Mouse (Mus musculus): ENCODE measurements around the gene Olfr1201.

Olfr1201 gene

DNA sequence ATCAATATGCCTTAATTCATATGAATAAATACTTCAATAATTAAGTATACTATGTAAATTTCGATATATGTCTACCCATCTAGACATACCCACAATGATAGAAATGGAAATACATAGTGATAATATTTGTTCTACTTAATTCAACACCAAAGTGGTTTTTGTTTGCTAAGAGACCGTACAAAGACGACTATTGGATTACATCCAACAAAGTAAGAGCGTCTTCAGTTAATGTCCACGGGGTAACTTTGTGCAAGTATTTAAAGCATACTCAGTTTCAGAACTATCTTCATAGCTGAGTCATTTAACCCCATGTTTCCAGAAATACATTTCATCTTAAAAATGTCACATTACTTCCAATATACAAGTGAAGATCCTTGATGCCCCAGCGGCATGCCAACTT is at the start of gene Olfr1201:
Olfr1201 (plus strand) TSS at position 301 of the 400 bp plus-strand sequence.
- WGBS = 84% methylated on average over 6 of the region's 6 CpGs

DNA sequence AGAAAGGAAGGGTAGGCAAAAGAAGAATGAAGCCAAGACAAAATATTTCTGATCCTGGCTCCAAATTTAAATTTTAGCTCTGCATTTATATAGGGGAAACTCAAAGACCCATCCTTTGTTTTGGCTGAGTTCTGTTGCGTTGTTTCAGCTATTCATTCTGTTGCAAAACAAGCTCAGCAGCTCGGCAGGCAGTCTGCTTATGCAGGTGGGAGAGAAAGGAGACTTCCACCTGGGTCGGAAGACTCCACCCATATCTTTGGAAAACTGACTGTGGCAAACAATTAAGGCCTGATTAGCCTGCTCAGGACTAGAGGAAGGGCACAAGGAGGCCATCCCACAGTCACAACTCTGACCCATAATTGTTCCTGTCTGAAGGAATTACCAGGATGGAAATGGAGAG is 49.5 kb upstream of the Olfr1201 start:
- WGBS = 62% methylated on average over 3 of the region's 3 CpGs

DNA sequence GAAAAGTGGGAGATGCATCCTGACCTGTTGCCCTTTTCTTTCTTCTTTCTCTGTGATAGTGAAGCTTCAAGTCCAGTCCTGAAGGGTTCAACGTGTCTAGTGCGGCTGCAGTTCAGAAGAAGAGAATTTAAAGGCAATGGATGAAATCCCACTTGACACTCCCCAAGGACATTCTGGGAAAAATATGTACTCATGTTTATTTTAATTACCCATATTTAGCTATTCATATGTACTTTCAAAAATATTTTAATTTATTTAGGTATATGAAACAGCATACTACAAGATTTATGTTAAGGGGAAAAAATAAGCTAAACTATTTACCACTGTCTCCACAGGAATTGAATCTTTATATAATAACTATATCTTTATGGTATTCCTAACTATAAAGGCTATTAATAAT is 41.6 kb upstream of the Olfr1201 start, which contains the start of gene Olfr1198:
Olfr1198 (minus strand) TSS at position 101 of the 400 bp plus-strand sequence.
- 92% methylated on average over 2 of the region's 2 CpGs for WGBS

DNA sequence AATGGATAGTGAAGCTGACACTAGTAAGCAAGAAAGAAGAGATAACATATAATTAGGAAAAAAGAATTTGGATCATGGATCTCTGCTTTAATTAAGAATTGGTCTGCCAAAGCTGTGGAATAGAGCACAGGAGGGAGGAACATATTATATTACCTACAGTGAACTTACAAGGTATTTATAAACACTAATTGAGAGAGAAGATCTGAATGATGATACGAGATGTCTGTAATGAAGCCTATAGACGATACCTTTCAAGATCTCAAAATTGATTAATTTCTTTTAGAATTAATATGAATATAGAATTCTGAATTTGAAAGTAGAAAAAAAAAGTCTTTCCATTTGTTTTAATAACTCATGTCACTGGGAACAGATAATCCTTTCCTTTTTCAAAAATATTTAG is 32.5 kb upstream of the Olfr1201 start, which contains the start of gene Olfr1199:
Olfr1199 (minus strand) TSS at position 101 of the 400 bp plus-strand sequence.
- 91% methylated on average over 2 of the region's 2 CpGs for whole genome bisulfite sequencing

DNA sequence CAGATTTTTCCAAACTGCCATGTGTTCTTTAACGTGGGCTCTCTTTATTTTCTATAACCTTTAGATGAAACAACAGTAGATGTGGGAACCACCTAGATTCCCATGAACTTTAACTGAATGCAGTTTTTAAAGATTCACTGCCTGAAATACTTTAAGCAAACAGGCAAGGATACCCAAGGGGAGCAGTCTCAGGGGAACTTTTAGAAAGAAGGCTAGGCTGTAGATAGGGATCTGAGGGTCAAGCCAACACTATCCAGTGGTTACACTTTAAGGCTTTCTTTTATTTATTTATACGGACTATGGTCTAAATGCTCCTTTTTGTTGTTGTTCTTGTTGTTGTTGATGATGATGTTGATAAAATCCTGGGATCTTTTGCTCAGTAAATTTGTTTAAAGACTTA is 22.4 kb upstream of the Olfr1201 start, which contains the start of gene Olfr1200:
Olfr1200 (minus strand) TSS at position 101 of the 400 bp plus-strand sequence.
- WGBS = 66% methylated on average over 2 of the region's 2 CpGs

DNA sequence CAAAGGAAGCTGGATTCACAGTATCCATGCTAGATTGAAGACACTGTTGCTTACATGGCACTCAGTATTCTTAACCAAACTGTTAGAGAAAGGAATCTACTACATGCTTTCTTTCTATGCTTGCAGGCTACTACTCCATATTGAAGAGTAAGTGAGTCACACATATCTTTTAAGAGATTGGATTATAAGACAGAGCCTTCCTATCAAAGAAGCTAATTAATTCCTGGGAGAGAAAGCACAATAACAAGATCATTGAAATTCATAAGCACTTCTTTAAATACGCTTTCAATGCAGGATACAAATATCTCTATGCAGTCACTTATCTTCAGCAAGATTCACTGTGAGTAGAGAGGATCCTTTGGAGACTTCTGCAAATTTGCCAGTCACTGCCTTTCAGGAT is 21.4 kb downstream of the Olfr1201 start, which contains the start of gene Olfr1202:
Olfr1202 (plus strand) TSS at position 301 of the 400 bp plus-strand sequence.
- 69% methylated on average over 1 of the region's 1 CpGs for WGBS

DNA sequence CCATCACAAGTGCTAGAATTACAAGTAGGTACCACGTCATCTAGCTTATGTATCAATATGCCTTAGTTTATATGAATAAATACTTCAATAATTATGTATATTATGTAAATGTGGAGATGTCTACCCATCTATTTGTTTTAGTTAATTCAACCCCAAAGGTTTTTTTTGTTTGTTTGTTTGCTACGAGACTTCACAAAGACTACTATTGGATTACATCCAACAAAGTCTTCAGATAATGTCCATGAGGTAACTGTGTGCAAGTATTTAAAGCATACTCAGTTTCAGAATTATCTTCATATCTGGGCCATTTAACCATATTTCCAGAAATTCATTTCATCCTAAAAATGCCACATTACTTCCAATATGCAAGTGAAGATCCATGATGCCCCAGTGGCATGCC is 36.6 kb downstream of the Olfr1201 start, which contains the start of gene Olfr1205:
Olfr1205 (plus strand) TSS at position 301 of the 400 bp plus-strand sequence.
- WGBS = 93% methylated on average over 2 of the region's 2 CpGs

DNA sequence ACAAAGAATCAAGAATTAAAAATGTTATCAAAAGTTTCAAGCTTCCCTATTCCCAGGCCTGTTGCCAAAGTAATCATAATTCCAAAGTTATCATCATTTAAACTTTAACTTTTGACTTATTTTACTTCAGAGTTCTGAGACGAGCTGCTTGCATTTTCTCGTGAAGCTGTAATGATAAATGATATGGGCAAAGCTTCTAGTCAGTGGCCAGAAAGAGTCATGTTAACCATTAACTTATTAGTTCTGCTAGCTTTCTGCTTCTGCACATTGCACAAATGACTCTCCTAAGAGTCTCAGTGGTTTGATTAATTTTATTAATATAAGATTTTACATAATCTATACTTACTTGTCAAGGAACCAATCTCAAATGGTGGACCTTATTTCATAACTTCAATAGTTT is 45.6 kb downstream of the Olfr1201 start:
- WGBS = 91% methylated on average over 2 of the region's 2 CpGs
